Mouse (Mus musculus): ENCODE measurements around the gene Med21. TPM values are rescaled to one million over a fixed set of nuclear protein-coding genes. Genes with fewer than 3 reads are reported as not detected.

The Med21 gene
- 45.4 and 59.9 TPM in 2 replicates for polyA plus RNA-seq (2012; rRNA removed)

GRCm38 (mm10) chr6:146642276-146643183 lies at the start of gene Med21, which contains the start of gene Tm7sf3:
Med21 (plus strand) TSS chr6:146642547.
Tm7sf3 (minus strand) TSS chr6:146642824.
- no peaks in the 10 kb centered on the region for H3K36me3 ChIP-seq (ENCODE audit: control insufficient read depth, insufficient read depth, low read length)
- H3K27ac ChIP-seq (ENCODE audit: insufficient read depth, low read depth, low read length): peak within 1 kb of the TSS; percentile 78
- peak; percentile 99 for DNase-seq
- TF ChIP-seq CTCF (conservative IDR thresholded peaks at IDR 0.05; ENCODE audit: insufficient read depth, insufficient read length, low read depth, low read length) (no peak), POLR2A (IDR thresholded peaks at IDR 0.05; ENCODE audit: low read depth, low read length) (peak; percentile 98)
- H3K4me3 ChIP-seq (ENCODE audit: insufficient read depth, low read depth, low read length): peak within 1 kb of the TSS; percentile 81
- no peaks in the 10 kb centered on the region for H3K27me3 ChIP-seq (replicated peaks; ENCODE audit: control insufficient read depth, insufficient read depth, low read length)
- WGBS: under 1% methylated on average over 60 of the region's 60 CpGs
- H3K4me1 ChIP-seq (ENCODE audit: control insufficient read depth, insufficient read depth, low read length): peaks cover 8% of the 10 kb centered on the region; the same call in 1 of the 2 replicates

GRCm38 (mm10) chr6:146602601-146603000 lies 39.7 kb upstream of the Med21 start:
- peaks cover 5% of the 10 kb centered on the region; the same call in 1 of the 2 replicates for H3K36me3 ChIP-seq (ENCODE audit: control insufficient read depth, insufficient read depth, low read length)
- H3K27me3 ChIP-seq (replicated peaks; ENCODE audit: control insufficient read depth, insufficient read depth, low read length): no peaks in the 10 kb centered on the region
- H3K4me1 ChIP-seq (ENCODE audit: control insufficient read depth, insufficient read depth, low read length): no peaks in the 10 kb centered on the region
- 63% methylated on average over 4 of the region's 4 CpGs for WGBS
- no peak for DNase-seq
- no peak overlapping the region for H3K4me3 ChIP-seq (ENCODE audit: insufficient read depth, low read depth, low read length)
- H3K27ac ChIP-seq (ENCODE audit: insufficient read depth, low read depth, low read length): no peak overlapping the region
- TF ChIP-seq CTCF (conservative IDR thresholded peaks at IDR 0.05; ENCODE audit: insufficient read depth, insufficient read length, low read depth, low read length): no peak
- TF ChIP-seq POLR2A (IDR thresholded peaks at IDR 0.05; ENCODE audit: low read depth, low read length): no peak

GRCm38 (mm10) chr6:146603651-146604050 lies 38.7 kb upstream of the Med21 start:
- peaks cover 2% of the 10 kb centered on the region; the same call in 1 of the 2 replicates for H3K36me3 ChIP-seq (ENCODE audit: control insufficient read depth, insufficient read depth, low read length)
- no peaks in the 10 kb centered on the region for H3K27me3 ChIP-seq (replicated peaks; ENCODE audit: control insufficient read depth, insufficient read depth, low read length)
- no peak for TF ChIP-seq POLR2A (IDR thresholded peaks at IDR 0.05; ENCODE audit: low read depth, low read length)
- no peak for TF ChIP-seq CTCF (conservative IDR thresholded peaks at IDR 0.05; ENCODE audit: insufficient read depth, insufficient read length, low read depth, low read length)
- H3K4me1 ChIP-seq (ENCODE audit: control insufficient read depth, insufficient read depth, low read length): no peaks in the 10 kb centered on the region
- H3K27ac ChIP-seq (ENCODE audit: insufficient read depth, low read depth, low read length): no peak overlapping the region
- no peak overlapping the region for H3K4me3 ChIP-seq (ENCODE audit: insufficient read depth, low read depth, low read length)
- 39% methylated on average over 10 of the region's 10 CpGs for WGBS
- DNase-seq: peak; percentile 5

GRCm38 (mm10) chr6:146611385-146611784 lies 31.0 kb upstream of the Med21 start:
- Histone ChIP-seq H3K27me3 (replicated peaks; ENCODE audit: control insufficient read depth, insufficient read depth, low read length) (no peaks in the 10 kb centered on the region), H3K27ac (ENCODE audit: insufficient read depth, low read depth, low read length) (no peak overlapping the region), H3K4me1 (ENCODE audit: control insufficient read depth, insufficient read depth, low read length) (no peaks in the 10 kb centered on the region), H3K4me3 (ENCODE audit: insufficient read depth, low read depth, low read length) (no peak overlapping the region), H3K36me3 (ENCODE audit: control insufficient read depth, insufficient read depth, low read length) (peaks cover 6% of the 10 kb centered on the region)
- WGBS: 71% methylated on average over 6 of the region's 6 CpGs
- TF ChIP-seq CTCF (conservative IDR thresholded peaks at IDR 0.05; ENCODE audit: insufficient read depth, insufficient read length, low read depth, low read length) (no peak), POLR2A (IDR thresholded peaks at IDR 0.05; ENCODE audit: low read depth, low read length) (no peak)
- DNase-seq: no peak

GRCm38 (mm10) chr6:146611897-146612296 lies 30.4 kb upstream of the Med21 start:
- Histone ChIP-seq H3K36me3 (ENCODE audit: control insufficient read depth, insufficient read depth, low read length) (peaks cover 6% of the 10 kb centered on the region), H3K4me1 (ENCODE audit: control insufficient read depth, insufficient read depth, low read length) (no peaks in the 10 kb centered on the region), H3K27me3 (replicated peaks; ENCODE audit: control insufficient read depth, insufficient read depth, low read length) (no peaks in the 10 kb centered on the region), H3K4me3 (ENCODE audit: insufficient read depth, low read depth, low read length) (no peak overlapping the region), H3K27ac (ENCODE audit: insufficient read depth, low read depth, low read length) (no peak overlapping the region)
- no peak for TF ChIP-seq CTCF (conservative IDR thresholded peaks at IDR 0.05; ENCODE audit: insufficient read depth, insufficient read length, low read depth, low read length)
- TF ChIP-seq POLR2A (IDR thresholded peaks at IDR 0.05; ENCODE audit: low read depth, low read length): no peak
- 91% methylated on average over 7 of the region's 7 CpGs for WGBS
- DNase-seq: no peak

GRCm38 (mm10) chr6:146612736-146613135 lies 29.6 kb upstream of the Med21 start:
- Histone ChIP-seq H3K4me1 (ENCODE audit: control insufficient read depth, insufficient read depth, low read length) (no peaks in the 10 kb centered on the region), H3K27me3 (replicated peaks; ENCODE audit: control insufficient read depth, insufficient read depth, low read length) (no peaks in the 10 kb centered on the region), H3K27ac (ENCODE audit: insufficient read depth, low read depth, low read length) (no peak overlapping the region), H3K4me3 (ENCODE audit: insufficient read depth, low read depth, low read length) (no peak overlapping the region), H3K36me3 (ENCODE audit: control insufficient read depth, insufficient read depth, low read length) (peaks cover 9% of the 10 kb centered on the region)
- WGBS: 87% methylated on average over 5 of the region's 5 CpGs
- TF ChIP-seq CTCF (conservative IDR thresholded peaks at IDR 0.05; ENCODE audit: insufficient read depth, insufficient read length, low read depth, low read length): no peak
- TF ChIP-seq POLR2A (IDR thresholded peaks at IDR 0.05; ENCODE audit: low read depth, low read length): no peak
- DNase-seq: no peak

GRCm38 (mm10) chr6:146613907-146614306 lies 28.4 kb upstream of the Med21 start:
- TF ChIP-seq CTCF (conservative IDR thresholded peaks at IDR 0.05; ENCODE audit: insufficient read depth, insufficient read length, low read depth, low read length) (0 out of 2 replicates have a peak, but pooled peaks have one; percentile 14), POLR2A (IDR thresholded peaks at IDR 0.05; ENCODE audit: low read depth, low read length) (no peak)
- 94% methylated on average over 5 of the region's 5 CpGs for WGBS

More at GRCm38 (mm10) chr6:146613907-146614306, 28.4 kb upstream of the Med21 start:
- H3K36me3 ChIP-seq (ENCODE audit: control insufficient read depth, insufficient read depth, low read length): peaks cover 14% of the 10 kb centered on the region
- no peak overlapping the region for H3K27ac ChIP-seq (ENCODE audit: insufficient read depth, low read depth, low read length)
- H3K27me3 ChIP-seq (replicated peaks; ENCODE audit: control insufficient read depth, insufficient read depth, low read length): no peaks in the 10 kb centered on the region
- no peak for DNase-seq
- no peaks in the 10 kb centered on the region for H3K4me1 ChIP-seq (ENCODE audit: control insufficient read depth, insufficient read depth, low read length)
- no peak overlapping the region for H3K4me3 ChIP-seq (ENCODE audit: insufficient read depth, low read depth, low read length)

Data from kidney, adult 2 months (tissue).